Mouse (Mus musculus) embryonic facial prominence, embryonic 13.5 days (tissue): ENCODE data around the gene Igf2. TPM values are rescaled to one million over a fixed set of nuclear protein-coding genes. Genes with fewer than 3 reads are reported as not detected.

Experiments used
- ATAC-seq: fragments of 200-750 bp; cut with Nextera tagmentation; 2 replicates; pipeline ENCODE4 v1.8.0; 2017; ENCODE audit warnings: low read depth; ENCODE audit not compliant: insufficient number of reproducible peaks, insufficient read depth, low FRiP score, low TSS enrichment
- H3K27ac ChIP-seq: fragments of 300-500 bp; sonication (generic); 2 replicates; pipeline ENCODE4 v1.5.1; 2015; ENCODE audit warnings: moderate library complexity, mild to moderate bottlenecking, inconsistent platforms
- H3K27me3 ChIP-seq: fragments of 300-500 bp; sonication (generic); 2 replicates; pipeline ENCODE4 v1.6.1; 2015; ENCODE audit warnings: mild to moderate bottlenecking, inconsistent platforms
- H3K36me3 ChIP-seq: fragments of 300-500 bp; sonication (generic); 2 replicates; pipeline ENCODE4 v1.6.1; 2015; ENCODE audit warnings: mild to moderate bottlenecking, inconsistent platforms
- H3K4me1 ChIP-seq: fragments of 300-500 bp; sonication (generic); 2 replicates; pipeline ENCODE4 v1.6.1; 2015; ENCODE audit warnings: inconsistent platforms
- H3K4me2 ChIP-seq: fragments of 300-500 bp; sonication (generic); 2 replicates; pipeline ENCODE4 v1.6.1; 2015; ENCODE audit warnings: moderate library complexity, mild to moderate bottlenecking, inconsistent platforms
- H3K4me3 ChIP-seq: fragments of 300-500 bp; sonication (generic); 2 replicates; pipeline ENCODE4 v1.5.1; 2015; ENCODE audit warnings: mild to moderate bottlenecking, inconsistent platforms
- H3K9ac ChIP-seq: fragments of 300-500 bp; sonication (generic); 2 replicates; pipeline ENCODE4 v1.6.1; 2015; ENCODE audit warnings: mild to moderate bottlenecking, inconsistent platforms
- H3K9me3 ChIP-seq: fragments of 300-500 bp; sonication (generic); 2 replicates; pipeline ENCODE4 v1.6.1; 2016; ENCODE audit warnings: inconsistent platforms
- WGBS: fragments of 180-500 bp; shearing (Covaris S2); methylation state at CpG from one replicate; pipeline ENCODE4 v1.1.7; 2015; ENCODE audit warnings: mixed read lengths; 5-methylcytosine and 5-hydroxymethylcytosine counted together
- polyA plus RNA-seq: library from polyadenylated mRNA; unstranded; fragments of >200 nt; fragmentation: Nextera tagmentation; extraction: Ambion mirVana; gene quantifications from 2 replicates; pipeline ENCODE4 v1.2.1, GENCODE M21; 2015

The Igf2 gene
- polyA plus RNA-seq, 1 experiment from 2014 or later, result 679 TPM

- Histone ChIP-seq H3K4me2 (no peak overlapping the region), H3K27ac (no peak overlapping the region), H3K27me3 (peaks cover 48% of the 10 kb centered on the region), H3K4me3 (no peak overlapping the region), H3K9ac (no peak overlapping the region), H3K36me3 (peaks cover 24% of the 10 kb centered on the region; the same call in 1 of the 2 replicates), H3K4me1 (peaks cover 10% of the 10 kb centered on the region), H3K9me3 (peaks cover 20% of the 10 kb centered on the region)
- 95% methylated on average over 18 of the region's 18 CpGs for WGBS
- no peak for ATAC-seq
These were observed 905 bp upstream of the Igf2 start for GRCm38 (mm10) chr7:142667521-142667920.

- peaks cover 62% of the 10 kb centered on the region for H3K27me3 ChIP-seq
- H3K4me2 ChIP-seq, result no peak overlapping the region
- 66% methylated on average over 4 of the region's 4 CpGs for WGBS
- H3K4me1 ChIP-seq, result peaks cover 10% of the 10 kb centered on the region
- ATAC-seq, result no peak
- no peak overlapping the region for H3K9ac ChIP-seq
- H3K36me3 ChIP-seq, result peaks cover 24% of the 10 kb centered on the region; the same call in 1 of the 2 replicates
- no peak overlapping the region for H3K27ac ChIP-seq
- peaks cover 19% of the 10 kb centered on the region for H3K9me3 ChIP-seq
- H3K4me3 ChIP-seq, result no peak overlapping the region
These were observed 507 bp downstream of the Igf2 start for GRCm38 (mm10) chr7:142666109-142666508.

- peaks cover 70% of the 10 kb centered on the region for H3K27me3 ChIP-seq
- 0 out of 2 replicates have a peak overlapping the region, but pooled peaks have one; percentile 21 for H3K9ac ChIP-seq
- 58% methylated on average over 5 of the region's 5 CpGs for WGBS
- H3K4me1 ChIP-seq, result peaks cover 16% of the 10 kb centered on the region
- H3K36me3 ChIP-seq, result peaks cover 24% of the 10 kb centered on the region; the same call in 1 of the 2 replicates
- H3K4me3 ChIP-seq, result no peak overlapping the region
- peaks cover 14% of the 10 kb centered on the region for H3K9me3 ChIP-seq
- no peak overlapping the region for H3K4me2 ChIP-seq
- no peak overlapping the region for H3K27ac ChIP-seq
- ATAC-seq, result no peak
These were observed 1.3 kb downstream of the Igf2 start for GRCm38 (mm10) chr7:142665364-142665763.

- Histone ChIP-seq H3K9ac (peak overlapping the region; percentile 73), H3K9me3 (peaks cover 5% of the 10 kb centered on the region), H3K27me3 (peaks cover 78% of the 10 kb centered on the region), H3K4me2 (peak overlapping the region; percentile 61), H3K27ac (no peak overlapping the region), H3K4me1 (peaks cover 19% of the 10 kb centered on the region), H3K36me3 (peaks cover 24% of the 10 kb centered on the region; the same call in 1 of the 2 replicates), H3K4me3 (peak overlapping the region; percentile 37)
- 4% methylated on average over 9 of the region's 9 CpGs for WGBS
- ATAC-seq, result peak; percentile 28; the same call in 1 of the 2 replicates
These were observed 2.1 kb downstream of the Igf2 start for GRCm38 (mm10) chr7:142664465-142665029.

- H3K36me3 ChIP-seq, result peaks cover 24% of the 10 kb centered on the region; the same call in 1 of the 2 replicates
- H3K9ac ChIP-seq, result peak overlapping the region; percentile 73
- peak overlapping the region; percentile 37 for H3K4me3 ChIP-seq
- H3K4me1 ChIP-seq, result peaks cover 21% of the 10 kb centered on the region
- H3K27ac ChIP-seq, result peak overlapping the region; percentile 34; the same call in 1 of the 2 replicates
- ATAC-seq, result no peak
- H3K4me2 ChIP-seq, result peak overlapping the region; percentile 61
- H3K27me3 ChIP-seq, result peaks cover 84% of the 10 kb centered on the region
- whole genome bisulfite sequencing, result under 1% methylated on average over 53 of the region's 53 CpGs
- H3K9me3 ChIP-seq, result no peaks in the 10 kb centered on the region; the same call in 1 of the 2 replicates
These were observed 2.6 kb downstream of the Igf2 start for GRCm38 (mm10) chr7:142663931-142664421.

GRCm38 (mm10) chr7:142663151-142663550 lies 3.5 kb downstream of the Igf2 start:
- peak overlapping the region; percentile 73 for H3K9ac ChIP-seq
- H3K4me2 ChIP-seq, result peak overlapping the region; percentile 61
- H3K27me3 ChIP-seq, result peaks cover 92% of the 10 kb centered on the region
- H3K4me1 ChIP-seq, result peaks cover 26% of the 10 kb centered on the region
- H3K27ac ChIP-seq, result no peak overlapping the region
- peaks cover 19% of the 10 kb centered on the region; the same call in 1 of the 2 replicates for H3K36me3 ChIP-seq
- peak overlapping the region; percentile 37 for H3K4me3 ChIP-seq
- ATAC-seq, result no peak
- 20% methylated on average over 5 of the region's 5 CpGs for WGBS
- H3K9me3 ChIP-seq, result no peaks in the 10 kb centered on the region

- Histone ChIP-seq H3K27ac (no peak overlapping the region), H3K36me3 (peaks cover 7% of the 10 kb centered on the region; the same call in 1 of the 2 replicates), H3K9me3 (no peaks in the 10 kb centered on the region), H3K9ac (peak overlapping the region; percentile 93), H3K27me3 (peaks cover 100% of the 10 kb centered on the region), H3K4me2 (peak overlapping the region; percentile 69), H3K4me3 (peak overlapping the region; percentile 65; the same call in 1 of the 2 replicates), H3K4me1 (peaks cover 31% of the 10 kb centered on the region)
- no peak for ATAC-seq
These were observed 4.8 kb downstream of the Igf2 start for GRCm38 (mm10) chr7:142661811-142662210.

- peak overlapping the region; percentile 93 for H3K9ac ChIP-seq
- ATAC-seq, result no peak
- peak overlapping the region; percentile 65 for H3K4me3 ChIP-seq
- H3K4me1 ChIP-seq, result peaks cover 37% of the 10 kb centered on the region
- peak overlapping the region; percentile 69 for H3K4me2 ChIP-seq
- WGBS, result 2% methylated on average over 25 of the region's 25 CpGs
- no peaks in the 10 kb centered on the region for H3K36me3 ChIP-seq
- peak overlapping the region; percentile 96 for H3K27ac ChIP-seq
- peaks cover 100% of the 10 kb centered on the region for H3K27me3 ChIP-seq
- H3K9me3 ChIP-seq, result no peaks in the 10 kb centered on the region
These were observed 5.6 kb downstream of the Igf2 start for GRCm38 (mm10) chr7:142661046-142661445.

GRCm38 (mm10) chr7:142660651-142660945 lies 6.0 kb downstream of the Igf2 start:
- H3K36me3 ChIP-seq, result peaks cover 2% of the 10 kb centered on the region
- peak overlapping the region; percentile 69 for H3K4me2 ChIP-seq
- H3K4me3 ChIP-seq, result peak overlapping the region; percentile 65
- H3K27ac ChIP-seq, result peak overlapping the region; percentile 96
- no peaks in the 10 kb centered on the region for H3K9me3 ChIP-seq
- H3K9ac ChIP-seq, result peak overlapping the region; percentile 93
- ATAC-seq, result no peak
- peaks cover 42% of the 10 kb centered on the region for H3K4me1 ChIP-seq
- WGBS, result under 1% methylated on average over 29 of the region's 29 CpGs
- H3K27me3 ChIP-seq, result peaks cover 100% of the 10 kb centered on the region

GRCm38 (mm10) chr7:142659767-142660650 lies 6.6 kb downstream of the Igf2 start:
- Histone ChIP-seq H3K4me2 (peak overlapping the region; percentile 69), H3K27ac (peak overlapping the region; percentile 96), H3K9ac (peak overlapping the region; percentile 93), H3K27me3 (peaks cover 100% of the 10 kb centered on the region), H3K36me3 (peaks cover 8% of the 10 kb centered on the region), H3K9me3 (no peaks in the 10 kb centered on the region), H3K4me3 (peak overlapping the region; percentile 65), H3K4me1 (peaks cover 47% of the 10 kb centered on the region)
- 0 out of 2 replicates have a peak, but pooled peaks have one; percentile 3 for ATAC-seq
- WGBS, result under 1% methylated on average over 43 of the region's 43 CpGs

GRCm38 (mm10) chr7:142659181-142659681 lies 7.4 kb downstream of the Igf2 start:
- peaks cover 15% of the 10 kb centered on the region for H3K36me3 ChIP-seq
- peak overlapping the region; percentile 96 for H3K27ac ChIP-seq
- H3K4me3 ChIP-seq, result peak overlapping the region; percentile 65
- ATAC-seq, result peak; percentile 77
- no peaks in the 10 kb centered on the region for H3K9me3 ChIP-seq
- H3K4me2 ChIP-seq, result peak overlapping the region; percentile 69
- H3K4me1 ChIP-seq, result peaks cover 47% of the 10 kb centered on the region
- peak overlapping the region; percentile 93 for H3K9ac ChIP-seq
- H3K27me3 ChIP-seq, result peaks cover 100% of the 10 kb centered on the region
- WGBS, result under 1% methylated on average over 59 of the region's 70 CpGs
